Mouse (Mus musculus) liver, embryonic 14.5 days (tissue): ENCODE data around the gene Cep162. TPM values are rescaled to one million over a fixed set of nuclear protein-coding genes. Genes with fewer than 3 reads are reported as not detected.

Experiments
- ATAC-seq: fragments of 200-750 bp; cut with Nextera tagmentation; 2 replicates; pipeline ENCODE4 v1.8.0; 2017; ENCODE audit warnings: moderate number of reproducible peaks, mild to moderate bottlenecking, moderate library complexity; ENCODE audit not compliant: insufficient read depth
- DNase-seq, 3 experiments: peaks; one replicate each; pipeline ENCODE4 v3.0.0-alpha.2; 2012 to 2013; ENCODE audit warnings: low read depth in 3 of 3, low spot score in 3 of 3
- H3K27ac ChIP-seq: fragments of 300-500 bp; sonication (generic); 2 replicates; pipeline ENCODE4 v1.5.1; 2014; ENCODE audit warnings: moderate library complexity, mild to moderate bottlenecking, control low read depth, inconsistent platforms
- H3K27me3 ChIP-seq: fragments of 300-500 bp; sonication (generic); 2 replicates; pipeline ENCODE4 v1.6.1; 2014; ENCODE audit warnings: mild to moderate bottlenecking, low read length, moderate library complexity; ENCODE audit not compliant: control insufficient read depth, insufficient read depth
- H3K36me3 ChIP-seq: fragments of 300-500 bp; sonication (generic); replicated peaks from 2 replicates; pipeline ENCODE4 v1.6.1; 2014; ENCODE audit warnings: low read depth; ENCODE audit not compliant: control insufficient read depth, insufficient read depth
- H3K4me1 ChIP-seq, 2 experiments: fragments of 200-500 bp in 1 of 2; fragments of 300-500 bp in 1 of 2; sonication (generic) in 1 of 2; replicated peaks; 2 replicates each; pipeline ENCODE4 v1.6.1; 2012 to 2014; ENCODE audit warnings: antibody characterized with exemption in 1 of 2, inconsistent platforms in 1 of 2, low read length in 1 of 2; ENCODE audit not compliant: control insufficient read depth in 2 of 2, insufficient read depth in 2 of 2
- H3K4me2 ChIP-seq: fragments of 300-500 bp; sonication (generic); 2 replicates; pipeline ENCODE4 v1.6.1; 2014; ENCODE audit warnings: low read depth, mild to moderate bottlenecking, control low read depth, moderate library complexity
- H3K4me3 ChIP-seq, 2 experiments: fragments of 200-500 bp in 1 of 2; fragments of 300-500 bp in 1 of 2; sonication (generic) in 1 of 2; 2 replicates each; pipeline ENCODE4 v1.5.1; 2012 to 2014; ENCODE audit warnings: low read depth in 2 of 2, low read length in 2 of 2, mild to moderate bottlenecking in 2 of 2, control low read depth in 1 of 2, inconsistent platforms in 1 of 2, moderate library complexity in 1 of 2; ENCODE audit not compliant: insufficient read depth in 1 of 2
- H3K9ac ChIP-seq: fragments of 300-500 bp; sonication (generic); replicated peaks from 2 replicates; pipeline ENCODE4 v1.6.1; 2014; ENCODE audit warnings: mild to moderate bottlenecking, control low read depth, moderate library complexity
- H3K9me3 ChIP-seq: fragments of 300-500 bp; sonication (generic); 2 replicates; pipeline ENCODE4 v1.6.1; 2016; ENCODE audit warnings: low read length, mixed read lengths; ENCODE audit not compliant: control insufficient read depth
- CTCF ChIP-seq: IDR thresholded peaks from 2 replicates; pipeline ENCODE4 v1.5.1; 2016; ENCODE audit warnings: antibody characterized with exemption, low read depth, control low read depth
- EP300 ChIP-seq: IDR thresholded peaks from 2 replicates; pipeline ENCODE4 v1.6.1; 2016; ENCODE audit warnings: antibody characterized with exemption, low read depth
- WGBS: fragments of 180-500 bp; shearing (Covaris S2); extraction: QIAGEN DNeasy Blood & Tissue Kit; methylation state at CpG from one replicate; pipeline ENCODE4 v1.1.7; 2014; ENCODE audit not compliant: insufficient replicate concordance; 5-methylcytosine and 5-hydroxymethylcytosine counted together
- polyA plus RNA-seq, 2 experiments: library from polyadenylated mRNA; depleted of rRNA in 1 of 2; stranded (reverse) in 1 of 2; unstranded in 1 of 2; fragments of >200 nt; fragmentation: Nextera tagmentation in 1 of 2; extraction: Ambion mirVana in 1 of 2; gene quantifications; 2 replicates each; pipeline versions ENCODE4 v1.2.1 to v1.2.3; 2012 to 2014

The Cep162 gene
- polyA plus RNA-seq, 2 experiments: 1.5 to 1.7 TPM

DNA sequence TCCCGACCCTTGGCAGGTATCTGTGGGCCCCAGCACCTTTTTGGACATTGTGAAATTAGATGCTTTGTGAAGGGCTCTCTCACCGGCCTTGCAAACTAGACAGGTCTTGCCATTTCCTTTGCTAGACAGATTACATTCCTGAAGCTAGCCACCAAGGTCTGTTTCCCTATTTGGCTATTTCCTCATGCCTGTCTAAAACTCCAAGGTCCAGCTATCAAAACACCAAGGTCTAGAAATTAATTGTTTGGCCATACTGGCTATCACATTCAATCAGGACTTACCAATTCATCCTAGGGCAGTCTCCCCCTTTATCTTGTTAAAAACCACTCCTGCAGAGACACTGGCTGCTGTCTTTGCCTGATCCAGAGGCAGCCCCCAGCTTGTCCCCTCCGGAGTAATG is 87.3 kb downstream of the Cep162 start:
- TF ChIP-seq EP300: no peak
- no peak for TF ChIP-seq CTCF
- Histone ChIP-seq H3K4me3 (no peak overlapping the region), H3K9me3 (no peaks in the 10 kb centered on the region), H3K27ac (no peak overlapping the region), H3K27me3 (no peaks in the 10 kb centered on the region), H3K36me3 (no peaks in the 10 kb centered on the region), H3K4me1 (no peaks in the 10 kb centered on the region), H3K9ac (no peak overlapping the region), H3K4me2 (no peak overlapping the region)
- 40% methylated on average over 3 of the region's 3 CpGs for WGBS
- no peak for DNase-seq
- no peak for ATAC-seq

DNA sequence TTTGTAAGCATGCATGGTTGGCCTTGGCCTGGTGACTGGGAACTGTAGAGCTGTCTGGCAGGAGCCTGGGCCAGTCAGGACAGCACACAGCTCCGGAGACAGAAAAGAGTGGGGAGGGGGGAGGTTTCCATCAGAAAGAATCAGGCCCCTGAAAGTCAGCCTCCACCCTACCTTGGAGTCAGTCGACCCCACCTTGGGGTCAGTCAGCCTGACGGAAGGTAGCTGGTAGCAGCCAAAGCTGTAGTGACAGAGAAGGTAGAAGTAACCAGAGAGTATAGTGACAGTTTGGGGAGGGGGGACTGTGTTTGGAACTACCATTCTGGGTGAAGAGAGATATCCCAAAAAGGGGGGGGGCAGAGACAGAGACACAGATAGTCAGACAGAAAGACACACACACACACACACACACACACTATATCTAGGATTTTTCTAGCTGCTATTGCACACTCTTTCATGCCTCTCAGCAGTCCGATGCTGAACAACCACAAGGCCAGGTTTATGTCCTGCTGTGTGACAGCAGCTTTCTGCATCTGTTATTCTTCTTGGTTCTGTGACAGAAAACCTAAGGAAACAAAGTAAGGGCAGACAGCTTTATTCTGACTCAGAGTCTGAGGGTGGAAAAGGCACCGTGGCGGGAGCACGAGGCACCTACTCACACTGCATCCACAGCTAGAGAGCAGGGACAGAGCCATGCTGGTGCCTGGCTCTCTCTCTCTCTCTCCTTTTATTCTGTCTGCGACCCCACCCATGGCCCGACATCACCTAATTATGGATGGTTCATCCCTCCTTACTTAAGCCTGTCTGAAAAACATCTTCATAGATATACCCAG is 88.1 kb downstream of the Cep162 start:
- Histone ChIP-seq H3K4me2 (no peak overlapping the region), H3K27me3 (no peaks in the 10 kb centered on the region), H3K4me1 (no peaks in the 10 kb centered on the region), H3K9ac (no peak overlapping the region), H3K4me3 (no peak overlapping the region), H3K27ac (no peak overlapping the region), H3K9me3 (no peaks in the 10 kb centered on the region), H3K36me3 (no peaks in the 10 kb centered on the region)
- WGBS: 64% methylated on average over 9 of the region's 9 CpGs
- DNase-seq (no peak), ATAC-seq (no peak)
- no peak for TF ChIP-seq CTCF
- TF ChIP-seq EP300: no peak

DNA sequence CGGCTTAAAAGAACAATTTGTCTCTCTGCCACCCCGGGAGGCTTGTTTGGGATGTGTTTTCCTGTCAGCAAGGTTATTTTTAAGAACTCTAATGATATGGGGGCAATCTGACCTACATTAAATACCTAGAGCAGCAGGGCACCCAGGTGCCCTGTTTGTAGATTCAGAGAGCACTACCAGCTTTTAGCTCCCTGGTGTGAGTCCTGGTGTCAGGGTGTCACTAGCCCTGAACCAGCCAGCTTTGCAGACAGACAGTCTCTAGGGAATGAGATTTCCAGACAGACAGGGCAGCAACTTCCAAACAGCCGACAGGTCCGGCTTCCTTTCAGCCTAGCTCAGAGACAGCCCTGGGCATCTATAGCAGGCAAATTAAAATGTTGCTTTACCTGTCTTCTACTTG is 92.8 kb downstream of the Cep162 start:
- Histone ChIP-seq H3K27me3 (no peaks in the 10 kb centered on the region), H3K4me2 (no peak overlapping the region), H3K27ac (no peak overlapping the region), H3K4me1 (no peaks in the 10 kb centered on the region), H3K4me3 (no peak overlapping the region), H3K9ac (no peak overlapping the region), H3K9me3 (no peaks in the 10 kb centered on the region), H3K36me3 (no peaks in the 10 kb centered on the region)
- 65% methylated on average over 4 of the region's 4 CpGs for WGBS
- ATAC-seq: no peak
- TF ChIP-seq CTCF: no peak
- TF ChIP-seq EP300: no peak
- DNase-seq: no peak

DNA sequence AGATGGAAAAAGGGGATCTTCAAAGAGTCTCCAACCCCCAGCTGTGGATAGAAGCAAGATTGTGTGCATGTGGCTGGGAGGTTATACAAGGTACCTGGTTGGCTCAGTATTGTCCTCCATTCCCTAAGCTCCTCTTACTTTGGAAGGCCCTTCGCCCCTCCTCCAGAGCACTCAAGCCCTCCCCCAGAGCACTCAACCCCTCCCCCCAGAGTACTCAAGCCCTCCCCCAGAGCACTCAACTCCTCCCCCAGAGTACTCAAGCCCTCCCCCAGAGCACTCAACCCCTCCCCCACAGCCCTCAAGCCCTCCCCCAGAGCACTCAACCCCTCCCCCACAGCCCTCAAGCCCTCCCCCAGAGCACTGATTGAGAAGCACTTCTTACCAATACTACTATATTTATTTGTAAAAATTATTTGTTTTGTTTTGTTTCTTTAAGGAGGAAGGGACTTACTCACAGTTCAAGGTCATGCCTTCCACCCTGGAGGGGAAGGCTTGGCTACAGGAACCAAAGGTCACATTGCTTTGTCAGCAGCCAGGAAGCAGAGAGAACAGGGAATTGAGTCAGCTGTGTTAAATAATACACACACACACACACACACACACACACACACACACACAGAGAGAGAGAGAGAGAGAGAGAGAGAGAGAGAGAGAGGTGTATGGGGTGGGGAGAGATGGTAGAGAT is 102.6 kb downstream of the Cep162 start:
- no peak overlapping the region for H3K4me3 ChIP-seq
- no peaks in the 10 kb centered on the region for H3K36me3 ChIP-seq
- H3K4me1 ChIP-seq: no peaks in the 10 kb centered on the region
- WGBS: 85% methylated on average over 1 of the region's 1 CpGs
- no peak overlapping the region for H3K27ac ChIP-seq
- no peaks in the 10 kb centered on the region for H3K9me3 ChIP-seq
- no peaks in the 10 kb centered on the region for H3K27me3 ChIP-seq
- H3K4me2 ChIP-seq: no peak overlapping the region
- DNase-seq (no peak), ATAC-seq (no peak)
- H3K9ac ChIP-seq: no peak overlapping the region
- no peak for TF ChIP-seq EP300
- no peak for TF ChIP-seq CTCF

DNA sequence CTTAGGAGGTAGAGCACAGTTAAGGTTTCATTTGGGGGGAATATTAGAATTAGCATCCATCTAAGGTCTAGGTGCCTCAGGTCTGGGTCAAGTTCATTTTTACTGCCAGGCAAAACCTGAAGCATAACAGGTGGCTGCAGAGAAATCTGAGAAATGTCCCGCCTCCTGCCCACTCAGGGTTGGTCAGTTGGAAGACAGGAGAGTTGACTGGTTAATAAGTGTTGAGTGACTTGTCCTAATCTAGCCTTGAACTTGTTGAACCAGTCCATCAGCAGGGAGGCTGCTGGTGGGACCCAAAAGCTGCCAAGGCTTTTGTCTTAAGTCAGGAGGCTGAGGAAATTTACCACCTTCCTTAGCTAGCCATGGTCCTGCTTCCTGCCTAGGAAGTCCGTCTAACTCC is 107.4 kb downstream of the Cep162 start:
- H3K27me3 ChIP-seq: peaks cover 20% of the 10 kb centered on the region
- H3K9me3 ChIP-seq: no peaks in the 10 kb centered on the region
- no peak for DNase-seq
- no peak overlapping the region for H3K4me2 ChIP-seq
- no peak overlapping the region for H3K4me3 ChIP-seq
- no peak for ATAC-seq
- WGBS: 50% methylated on average over 2 of the region's 2 CpGs
- TF ChIP-seq CTCF (no peak), EP300 (no peak)
- H3K27ac ChIP-seq: no peak overlapping the region
- no peaks in the 10 kb centered on the region for H3K4me1 ChIP-seq
- H3K9ac ChIP-seq: no peak overlapping the region
- H3K36me3 ChIP-seq: no peaks in the 10 kb centered on the region
